Mouse (Mus musculus) thymus, postnatal 4 days (tissue): ENCODE results near the gene Olfr103.

Experiments
- DNase-seq: peaks from one replicate; pipeline ENCODE4 v3.0.0; 2021

The Olfr103 gene

GRCm38 (mm10) chr17:37339598-37339997, at the start of gene Olfr103:
Gene Olfr103, minus strand, starts transcription at chr17:37339698.
- DNase-seq, result no peak

- DNase-seq, result no peak
Measured at GRCm38 (mm10) chr17:37378733-37379132, 39.2 kb upstream of the Olfr103 start, which contains the start of gene Olfr105-ps. Gene Olfr105-ps, plus strand, starts transcription at chr17:37379033.

GRCm38 (mm10) chr17:37359282-37359681, 19.8 kb upstream of the Olfr103 start, which contains the start of gene Olfr104-ps:
Gene Olfr104-ps, plus strand, starts transcription at chr17:37359582.
- no peak for DNase-seq

- DNase-seq, result no peak
Measured at GRCm38 (mm10) chr17:37316954-37317353, 22.5 kb downstream of the Olfr103 start, which contains the start of gene Olfr102. Gene Olfr102, minus strand, starts transcription at chr17:37317054.

- DNase-seq, result no peak
Measured at GRCm38 (mm10) chr17:37310146-37310699, 29.3 kb downstream of the Olfr103 start.

GRCm38 (mm10) chr17:37308483-37308882, 31.0 kb downstream of the Olfr103 start:
- no peak for DNase-seq

GRCm38 (mm10) chr17:37304213-37304612, 35.3 kb downstream of the Olfr103 start, which contains the start of gene Olfr101:
Gene Olfr101, minus strand, starts transcription at chr17:37304313.
- DNase-seq, result no peak
